Mouse (Mus musculus): ENCODE results near the gene Taf15.

DNA sequence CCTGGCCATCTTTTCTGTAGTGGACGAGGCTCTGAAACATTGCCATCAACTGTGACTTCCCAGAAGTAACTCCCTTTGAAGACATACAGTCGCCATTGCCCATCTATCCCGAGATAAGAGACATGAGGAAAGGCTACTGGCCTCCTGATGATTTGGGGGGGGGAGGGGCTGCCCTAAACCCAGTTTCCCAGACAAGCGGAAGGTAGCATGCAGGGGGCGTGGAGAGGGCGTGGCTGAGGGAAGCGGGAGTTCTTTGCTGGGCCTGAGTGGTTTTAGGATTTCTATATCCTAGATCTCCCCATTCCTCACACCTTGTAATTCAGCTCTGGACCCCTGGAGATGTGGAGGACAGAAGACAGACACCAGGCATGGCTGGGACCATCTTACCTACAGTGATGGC lies 29.1 kb upstream of the Taf15 start:
- no peak for TF ChIP-seq TBP (IDR thresholded peaks at IDR 0.05; ENCODE audit: low read depth, low read length)
- no peak for TF ChIP-seq POLR2A (IDR thresholded peaks at IDR 0.05; ENCODE audit: control insufficient read depth in 1 of 2, insufficient read depth in 1 of 2, low read depth in 1 of 2, low read length in 2 of 2, poor library complexity in 1 of 2)
- TF ChIP-seq CTCF (IDR thresholded peaks at IDR 0.05 in 2 of 3, conservative IDR thresholded peaks at IDR 0.05 in 1 of 3; ENCODE audit: control insufficient read depth in 1 of 3, insufficient read depth in 1 of 3, low read depth in 2 of 3, low read length in 3 of 3, poor library complexity in 1 of 3, severe bottlenecking in 1 of 3) = no peak
- no peak for TF ChIP-seq KAT2A (conservative IDR thresholded peaks at IDR 0.05; ENCODE audit: low read depth, low read length)

All from MEL (cell line).